Mouse (Mus musculus): ENCODE measurements around the gene Kdm4b. TPM values are rescaled to one million over a fixed set of nuclear protein-coding genes. Genes with fewer than 3 reads are reported as not detected.

Kdm4b gene
- polyA plus RNA-seq, 1 experiment from 2014 or later, result 33.7 TPM

GRCm38 (mm10) chr17:56304718-56305117 lies 21.1 kb upstream of the Kdm4b start:
- peaks cover 4% of the 10 kb centered on the region; the same call in 1 of the 2 replicates for H3K36me3 ChIP-seq (ENCODE audit: control insufficient read depth, insufficient read depth, low read length)

GRCm38 (mm10) chr17:56305156-56305555 lies 20.7 kb upstream of the Kdm4b start:
- Histone ChIP-seq H3K9me3 (ENCODE audit: control insufficient read depth, low read length) (no peaks in the 10 kb centered on the region), H3K4me2 (replicated peaks; ENCODE audit: low read depth, low read length) (peak overlapping the region; percentile 95), H3K36me3 (ENCODE audit: control insufficient read depth, insufficient read depth, low read length) (peaks cover 4% of the 10 kb centered on the region; the same call in 1 of the 2 replicates), H3K27ac (ENCODE audit: low read depth, low read length) (peak overlapping the region; percentile 18; the same call in 1 of the 2 replicates), H3K27me3 (ENCODE audit: control insufficient read depth, insufficient read depth, low read length) (no peaks in the 10 kb centered on the region), H3K4me1 (replicated peaks; ENCODE audit: control insufficient read depth, insufficient read depth, low read length) (peaks cover 16% of the 10 kb centered on the region), H3K4me3 (ENCODE audit: low read depth, low read length) (peak overlapping the region; percentile 71), H3K9ac (ENCODE audit: low read depth, low read length) (peak overlapping the region; percentile 79)
- ATAC-seq (ENCODE audit: low FRiP score) (no peak), DNase-seq (ENCODE audit: low spot score) (no peak)
- WGBS, result 29% methylated on average over 9 of the region's 9 CpGs

More at GRCm38 (mm10) chr17:56304718-56305117, 21.1 kb upstream of the Kdm4b start:
- no peak overlapping the region for H3K27ac ChIP-seq (ENCODE audit: low read depth, low read length)
- H3K4me3 ChIP-seq (ENCODE audit: low read depth, low read length), result peak overlapping the region; percentile 71
- H3K4me1 ChIP-seq (replicated peaks; ENCODE audit: control insufficient read depth, insufficient read depth, low read length), result peaks cover 16% of the 10 kb centered on the region
- DNase-seq (ENCODE audit: low spot score) (no peak), ATAC-seq (ENCODE audit: low FRiP score) (no peak)
- 16% methylated on average over 11 of the region's 11 CpGs for WGBS
- H3K4me2 ChIP-seq (replicated peaks; ENCODE audit: low read depth, low read length), result peak overlapping the region; percentile 95
- no peaks in the 10 kb centered on the region for H3K27me3 ChIP-seq (ENCODE audit: control insufficient read depth, insufficient read depth, low read length)
- peak overlapping the region; percentile 79 for H3K9ac ChIP-seq (ENCODE audit: low read depth, low read length)
- no peaks in the 10 kb centered on the region for H3K9me3 ChIP-seq (ENCODE audit: control insufficient read depth, low read length)

GRCm38 (mm10) chr17:56305826-56306225 lies 20.0 kb upstream of the Kdm4b start:
- H3K4me1 ChIP-seq (replicated peaks; ENCODE audit: control insufficient read depth, insufficient read depth, low read length), result peaks cover 16% of the 10 kb centered on the region
- no peak for ATAC-seq (ENCODE audit: low FRiP score)
- no peaks in the 10 kb centered on the region for H3K27me3 ChIP-seq (ENCODE audit: control insufficient read depth, insufficient read depth, low read length)
- no peak for DNase-seq (ENCODE audit: low spot score)
- H3K9me3 ChIP-seq (ENCODE audit: control insufficient read depth, low read length), result no peaks in the 10 kb centered on the region
- no peak overlapping the region; the same call in 1 of the 2 replicates for H3K27ac ChIP-seq (ENCODE audit: low read depth, low read length)
- H3K36me3 ChIP-seq (ENCODE audit: control insufficient read depth, insufficient read depth, low read length), result peaks cover 7% of the 10 kb centered on the region; the same call in 1 of the 2 replicates
- 75% methylated on average over 8 of the region's 8 CpGs for WGBS
- peak overlapping the region; percentile 6; the same call in 1 of the 2 replicates for H3K4me3 ChIP-seq (ENCODE audit: low read depth, low read length)
- H3K9ac ChIP-seq (ENCODE audit: low read depth, low read length), result no peak overlapping the region; the same call in 1 of the 2 replicates
- H3K4me2 ChIP-seq (replicated peaks; ENCODE audit: low read depth, low read length), result peak overlapping the region; percentile 95; the same call in 1 of the 2 replicates

DNA sequence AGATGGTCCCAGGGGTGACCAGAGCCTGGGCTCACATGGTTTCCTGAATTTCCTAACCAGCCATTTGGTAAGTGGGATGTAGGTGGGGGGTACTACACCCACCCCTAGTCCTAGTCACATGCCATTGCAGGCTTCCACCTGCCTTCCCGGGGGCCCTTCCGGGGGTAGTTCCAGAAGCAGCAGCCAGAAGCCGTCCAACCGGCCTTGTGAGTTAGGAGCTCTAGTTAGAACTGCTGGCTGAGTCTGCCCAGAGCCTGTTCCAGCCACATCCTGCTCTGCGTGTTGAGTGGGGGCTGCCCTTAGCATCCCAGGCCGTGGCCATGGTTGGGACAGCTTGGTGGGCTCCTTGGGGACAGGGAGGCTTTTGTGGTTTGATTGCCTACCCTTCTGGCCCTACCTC lies 17.8 kb upstream of the Kdm4b start:
- ATAC-seq (ENCODE audit: low FRiP score) (no peak), DNase-seq (ENCODE audit: low spot score) (no peak)
- Histone ChIP-seq H3K9ac (ENCODE audit: low read depth, low read length) (0 out of 2 replicates have a peak overlapping the region, but pooled peaks have one; percentile 19), H3K36me3 (ENCODE audit: control insufficient read depth, insufficient read depth, low read length) (peaks cover 7% of the 10 kb centered on the region; the same call in 1 of the 2 replicates), H3K27me3 (ENCODE audit: control insufficient read depth, insufficient read depth, low read length) (no peaks in the 10 kb centered on the region), H3K9me3 (ENCODE audit: control insufficient read depth, low read length) (no peaks in the 10 kb centered on the region), H3K4me1 (replicated peaks; ENCODE audit: control insufficient read depth, insufficient read depth, low read length) (peaks cover 12% of the 10 kb centered on the region; the same call in 1 of the 2 replicates), H3K4me3 (ENCODE audit: low read depth, low read length) (no peak overlapping the region), H3K27ac (ENCODE audit: low read depth, low read length) (no peak overlapping the region), H3K4me2 (replicated peaks; ENCODE audit: low read depth, low read length) (no peak overlapping the region)
- 75% methylated on average over 6 of the region's 6 CpGs for WGBS

DNA sequence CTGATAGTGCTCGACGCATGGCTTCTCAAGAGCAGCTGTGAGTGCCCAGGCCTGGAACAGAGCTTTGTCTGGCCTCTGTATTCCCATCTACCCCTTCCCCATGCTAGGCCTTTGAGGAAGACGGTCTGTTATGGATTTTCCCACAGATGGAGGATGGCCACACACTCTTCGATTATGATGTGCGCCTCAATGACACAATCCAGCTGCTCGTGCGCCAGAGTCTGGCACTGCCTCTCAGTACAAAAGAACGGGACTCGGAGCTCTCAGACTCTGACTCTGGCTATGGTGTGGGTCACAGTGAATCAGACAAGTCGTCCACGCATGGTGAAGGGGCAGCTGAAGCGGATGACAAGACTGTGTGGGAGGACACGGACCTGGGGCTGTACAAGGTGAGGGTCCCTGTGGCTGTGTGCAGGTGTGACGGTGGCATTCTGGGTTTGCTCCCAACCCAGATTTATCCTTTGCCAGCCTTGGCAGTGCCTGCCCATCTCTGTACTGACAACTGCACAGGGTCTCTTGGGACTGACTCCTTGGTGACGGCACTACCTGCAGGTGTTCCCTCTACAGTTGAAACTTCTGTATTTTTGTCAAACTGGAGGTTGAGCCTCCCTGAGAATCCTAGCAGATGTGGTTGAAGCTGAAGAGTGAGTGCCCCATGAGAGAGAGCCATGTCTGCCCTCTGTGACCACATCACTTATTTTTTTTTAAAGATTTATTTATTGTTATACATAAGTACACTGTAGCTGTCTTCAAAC lies 16.5 kb upstream of the Kdm4b start:
- Histone ChIP-seq H3K36me3 (ENCODE audit: control insufficient read depth, insufficient read depth, low read length) (peaks cover 7% of the 10 kb centered on the region; the same call in 1 of the 2 replicates), H3K27me3 (ENCODE audit: control insufficient read depth, insufficient read depth, low read length) (no peaks in the 10 kb centered on the region), H3K27ac (ENCODE audit: low read depth, low read length) (no peak overlapping the region), H3K9ac (ENCODE audit: low read depth, low read length) (no peak overlapping the region), H3K4me2 (replicated peaks; ENCODE audit: low read depth, low read length) (no peak overlapping the region), H3K4me1 (replicated peaks; ENCODE audit: control insufficient read depth, insufficient read depth, low read length) (peaks cover 8% of the 10 kb centered on the region; the same call in 1 of the 2 replicates), H3K9me3 (ENCODE audit: control insufficient read depth, low read length) (no peaks in the 10 kb centered on the region), H3K4me3 (ENCODE audit: low read depth, low read length) (no peak overlapping the region)
- ATAC-seq (ENCODE audit: low FRiP score), result no peak
- DNase-seq (ENCODE audit: low spot score), result no peak
- 96% methylated on average over 15 of the region's 15 CpGs for WGBS

DNA sequence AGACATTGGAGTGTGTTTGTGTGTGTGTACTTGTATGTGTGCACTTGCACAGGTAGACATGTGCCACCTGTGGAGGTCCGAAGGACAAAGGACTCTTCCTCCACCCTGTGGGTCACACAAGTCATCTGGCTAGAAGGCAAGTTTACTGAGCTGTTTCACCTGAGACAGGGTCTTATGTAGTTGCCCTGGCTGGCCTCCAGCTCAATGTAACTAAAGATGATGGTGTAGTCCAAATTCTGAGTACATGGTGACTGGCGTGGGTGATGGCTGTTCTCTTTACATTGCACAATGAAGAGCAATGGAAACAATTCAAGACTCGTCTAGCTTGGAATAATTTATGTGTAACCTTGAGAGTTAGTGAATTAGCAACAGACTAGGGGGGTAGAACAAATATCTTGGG lies 1.4 kb upstream of the Kdm4b start:
- Histone ChIP-seq H3K27me3 (ENCODE audit: control insufficient read depth, insufficient read depth, low read length) (no peaks in the 10 kb centered on the region), H3K9ac (ENCODE audit: low read depth, low read length) (no peak overlapping the region), H3K27ac (ENCODE audit: low read depth, low read length) (no peak overlapping the region), H3K36me3 (ENCODE audit: control insufficient read depth, insufficient read depth, low read length) (no peaks in the 10 kb centered on the region; the same call in 1 of the 2 replicates), H3K4me1 (replicated peaks; ENCODE audit: control insufficient read depth, insufficient read depth, low read length) (peaks cover 6% of the 10 kb centered on the region), H3K4me3 (ENCODE audit: low read depth, low read length) (no peak overlapping the region), H3K4me2 (replicated peaks; ENCODE audit: low read depth, low read length) (no peak overlapping the region), H3K9me3 (ENCODE audit: control insufficient read depth, low read length) (no peaks in the 10 kb centered on the region)
- DNase-seq (ENCODE audit: low spot score) (no peak), ATAC-seq (ENCODE audit: low FRiP score) (no peak)
- 71% methylated on average over 3 of the region's 3 CpGs for WGBS

DNA sequence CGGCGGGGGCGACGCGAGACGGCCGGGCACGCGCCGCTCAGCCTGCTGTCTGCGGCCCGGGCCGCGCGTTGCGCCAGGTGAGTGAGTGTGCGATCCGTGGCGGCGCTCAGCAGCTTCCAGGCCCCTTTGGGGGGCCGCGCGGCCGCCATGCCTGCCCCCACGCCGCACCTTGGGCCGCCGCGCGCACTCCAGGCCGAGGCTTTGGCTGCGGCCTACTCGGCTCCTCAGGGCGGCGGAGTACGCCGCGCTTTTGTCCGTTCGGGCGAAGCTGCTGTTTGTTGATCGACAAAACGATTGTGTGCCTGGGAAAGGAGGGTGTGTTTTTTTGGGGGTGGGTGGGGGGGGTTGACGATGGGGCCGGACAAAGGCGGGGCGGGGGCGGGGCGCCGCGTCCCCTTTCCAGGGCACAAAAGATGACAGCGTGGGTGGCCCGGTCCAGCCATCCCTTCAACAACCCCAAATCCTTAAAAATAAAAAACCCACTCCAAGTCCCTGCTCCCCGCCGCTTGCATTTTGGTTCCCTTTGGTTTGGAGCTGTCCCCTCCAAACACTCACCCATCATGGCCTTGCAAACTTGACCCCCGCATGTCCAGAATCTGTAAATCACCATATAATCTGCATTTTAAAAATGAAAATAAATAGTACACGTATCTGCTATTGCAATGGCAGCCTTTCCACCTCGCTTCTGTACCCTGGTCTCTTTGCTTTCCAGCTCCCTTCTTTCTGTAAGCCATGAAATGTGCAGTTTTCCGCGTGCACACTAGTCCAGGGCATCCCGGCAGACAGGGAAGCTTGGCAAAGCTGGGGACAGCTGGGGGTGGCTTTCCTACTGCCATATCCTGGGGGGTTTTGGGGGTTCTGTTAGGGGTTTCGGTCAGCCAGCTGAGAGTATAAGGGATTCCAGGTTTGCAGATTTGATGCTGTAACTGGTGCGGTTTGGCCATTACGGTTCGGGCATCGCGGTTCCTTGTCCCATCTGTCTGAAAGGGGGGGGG lies 588 bp downstream of the Kdm4b start:
- H3K4me3 ChIP-seq (ENCODE audit: low read depth, low read length), result peak overlapping the region; percentile 92
- H3K4me1 ChIP-seq (replicated peaks; ENCODE audit: control insufficient read depth, insufficient read depth, low read length), result peaks cover 6% of the 10 kb centered on the region
- H3K9ac ChIP-seq (ENCODE audit: low read depth, low read length), result peak overlapping the region; percentile 95
- 2% methylated on average over 59 of the region's 67 CpGs for whole genome bisulfite sequencing
- no peaks in the 10 kb centered on the region for H3K9me3 ChIP-seq (ENCODE audit: control insufficient read depth, low read length)
- DNase-seq (ENCODE audit: low spot score) (peak; percentile 43), ATAC-seq (ENCODE audit: low FRiP score) (peak; percentile 65)
- H3K36me3 ChIP-seq (ENCODE audit: control insufficient read depth, insufficient read depth, low read length), result no peaks in the 10 kb centered on the region
- H3K4me2 ChIP-seq (replicated peaks; ENCODE audit: low read depth, low read length), result peak overlapping the region; percentile 83
- no peaks in the 10 kb centered on the region for H3K27me3 ChIP-seq (ENCODE audit: control insufficient read depth, insufficient read depth, low read length)
- peak overlapping the region; percentile 88 for H3K27ac ChIP-seq (ENCODE audit: low read depth, low read length)

DNA sequence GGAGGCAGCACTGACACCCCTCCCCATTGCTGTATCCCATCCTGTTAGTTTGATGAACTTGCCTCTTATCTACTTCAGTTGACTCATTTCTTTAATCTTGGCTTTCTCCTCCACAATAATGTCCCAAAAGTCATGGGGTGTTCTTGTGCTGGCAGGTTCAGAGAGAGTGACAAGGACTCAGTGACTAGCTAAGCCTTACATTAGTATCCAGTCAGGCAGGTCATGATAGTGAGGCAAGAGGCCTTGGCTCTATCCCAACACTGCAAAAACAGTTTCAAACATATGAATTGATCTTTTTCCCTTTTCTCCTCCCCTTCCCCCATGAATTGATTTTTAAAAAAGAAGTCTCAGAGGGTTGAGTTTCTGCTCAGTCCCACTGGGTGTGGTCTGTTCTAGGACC lies 3.4 kb downstream of the Kdm4b start:
- Histone ChIP-seq H3K4me2 (replicated peaks; ENCODE audit: low read depth, low read length) (no peak overlapping the region), H3K27me3 (ENCODE audit: control insufficient read depth, insufficient read depth, low read length) (no peaks in the 10 kb centered on the region), H3K4me3 (ENCODE audit: low read depth, low read length) (no peak overlapping the region), H3K4me1 (replicated peaks; ENCODE audit: control insufficient read depth, insufficient read depth, low read length) (peaks cover 6% of the 10 kb centered on the region), H3K27ac (ENCODE audit: low read depth, low read length) (no peak overlapping the region), H3K9me3 (ENCODE audit: control insufficient read depth, low read length) (no peaks in the 10 kb centered on the region), H3K36me3 (ENCODE audit: control insufficient read depth, insufficient read depth, low read length) (no peaks in the 10 kb centered on the region), H3K9ac (ENCODE audit: low read depth, low read length) (no peak overlapping the region)
- DNase-seq (ENCODE audit: low spot score) (no peak), ATAC-seq (ENCODE audit: low FRiP score) (no peak)
